Mouse (Mus musculus) layer of hippocampus, adult 9-10 months (tissue): ENCODE data around the gene Ugt2b1.
"Not testable (repeated sequence)": the region's sequence is repeated elsewhere in the genome, so short reads cannot be mapped to it uniquely, and the experiment has no call there.

Source experiments
- DNase-seq: peaks from one replicate; pipeline ENCODE4 v3.0.0; 2022; ENCODE audit warnings: low spot score

The Ugt2b1 gene

DNA sequence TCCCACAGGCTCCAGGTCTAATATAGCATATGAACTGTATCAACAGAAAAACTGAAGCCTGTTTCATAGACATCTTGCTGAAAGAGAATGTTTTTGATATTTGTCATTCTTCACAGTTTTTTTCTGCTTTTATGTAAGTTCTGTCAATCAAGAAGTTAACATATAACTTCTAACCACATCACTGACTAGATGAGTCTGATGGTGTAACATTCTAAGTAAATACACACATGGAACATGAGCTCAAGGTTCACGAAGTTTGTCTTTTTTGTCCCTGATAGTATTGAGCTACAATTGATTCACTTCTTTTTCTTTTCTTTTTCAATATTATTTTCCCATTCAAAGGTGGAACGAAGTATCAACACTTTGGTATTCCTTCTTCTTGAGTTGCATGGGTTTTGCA, at the start of gene Ugt2b1:
TSS of gene Ugt2b1 (minus strand) at position 105 of the 400 bp plus-strand sequence.
- DNase-seq = no peak

DNA sequence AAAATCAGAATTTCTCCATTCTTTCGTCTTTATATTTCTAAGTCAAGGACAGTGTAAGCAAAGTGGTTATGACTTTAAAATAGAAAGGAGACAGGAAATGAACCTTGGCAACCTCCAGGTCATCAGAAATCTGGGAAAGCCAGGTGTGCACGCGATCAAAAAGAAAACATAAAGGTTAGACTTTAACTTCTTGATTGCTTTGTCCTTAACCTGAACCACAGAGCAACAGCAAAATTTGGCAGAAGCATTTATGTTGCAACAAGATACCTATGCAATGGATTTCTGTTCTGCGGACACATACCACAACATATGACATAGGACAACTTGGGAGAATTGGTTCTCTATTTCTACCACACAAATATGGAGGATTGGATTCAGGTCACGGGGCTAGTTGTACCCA, 40.9 kb upstream of the Ugt2b1 start:
- not testable (repeated sequence) for DNase-seq

DNA sequence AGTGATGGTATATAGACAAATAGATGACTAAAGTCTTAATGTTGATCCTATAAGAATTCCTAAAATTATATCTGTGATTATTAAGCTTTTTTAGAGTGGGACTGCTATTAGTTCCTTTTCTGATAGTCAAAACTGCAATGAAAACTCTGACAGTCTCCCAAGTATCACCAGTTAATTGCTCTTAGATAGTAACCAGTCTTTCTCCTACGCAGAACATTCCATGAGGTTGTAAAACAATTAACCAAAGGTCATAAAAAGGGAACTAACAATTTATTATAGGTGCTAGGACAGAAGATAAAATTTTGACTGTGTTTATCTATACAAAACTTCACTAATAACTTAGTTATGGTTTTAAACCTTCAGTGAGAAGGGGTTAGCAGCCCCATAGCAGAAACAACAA, 36.5 kb upstream of the Ugt2b1 start:
- DNase-seq = not testable (repeated sequence)

DNA sequence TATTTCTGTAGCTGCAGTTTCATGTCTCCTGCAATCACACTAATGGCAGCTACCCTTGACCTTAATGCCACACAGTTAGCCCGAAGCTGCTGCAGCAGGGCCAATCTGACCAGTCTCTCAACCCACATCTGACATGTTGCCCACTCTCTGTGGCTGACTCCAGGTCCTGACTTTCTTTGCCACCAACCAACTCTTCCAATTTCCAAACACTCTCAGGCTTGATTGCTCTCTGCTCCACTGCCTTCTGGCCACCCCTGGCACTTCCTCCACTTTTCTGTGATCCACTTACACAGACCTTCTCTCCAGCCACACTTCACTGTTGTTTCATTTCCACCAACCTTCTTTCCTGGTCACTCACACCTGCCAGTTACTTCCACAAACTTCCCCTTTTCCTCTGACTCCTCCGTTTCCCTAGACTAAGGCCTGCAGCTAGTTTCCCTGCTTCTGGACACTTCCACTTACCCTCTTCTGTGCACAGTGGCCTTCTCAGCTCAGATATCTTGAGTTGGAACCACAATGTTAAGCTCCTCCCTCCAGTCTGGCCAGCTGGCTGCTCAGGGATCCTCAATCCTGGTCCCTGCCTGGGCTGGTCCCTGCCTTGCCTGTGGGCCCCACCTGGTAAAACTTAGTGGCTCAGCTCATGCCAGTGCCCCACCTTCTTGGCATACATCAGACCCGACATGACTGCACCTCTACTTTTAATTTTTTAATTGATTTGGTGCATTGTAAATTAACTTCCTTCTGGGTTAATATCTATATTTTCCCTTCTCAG, 35.4 kb upstream of the Ugt2b1 start:
- DNase-seq = no peak

DNA sequence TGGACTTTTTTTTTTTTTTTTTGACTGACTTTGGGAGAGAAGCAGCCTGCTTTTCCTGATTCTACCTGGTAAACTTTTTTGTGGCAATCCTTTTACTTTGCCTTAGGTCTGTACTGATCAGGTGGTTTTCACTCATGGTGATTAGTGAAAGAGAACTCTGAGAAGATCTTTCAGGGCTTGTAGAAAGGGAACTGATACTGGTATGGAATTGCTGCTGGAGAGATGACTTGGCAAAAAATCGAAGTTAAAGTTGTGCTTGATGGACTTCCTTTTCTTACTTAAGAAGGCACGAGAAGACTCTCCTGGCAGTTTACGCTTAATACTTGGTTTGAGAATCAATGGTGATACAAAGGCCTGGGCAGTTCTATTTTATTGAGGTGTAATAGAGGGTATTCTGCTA, 34.2 kb upstream of the Ugt2b1 start:
- no peak for DNase-seq

DNA sequence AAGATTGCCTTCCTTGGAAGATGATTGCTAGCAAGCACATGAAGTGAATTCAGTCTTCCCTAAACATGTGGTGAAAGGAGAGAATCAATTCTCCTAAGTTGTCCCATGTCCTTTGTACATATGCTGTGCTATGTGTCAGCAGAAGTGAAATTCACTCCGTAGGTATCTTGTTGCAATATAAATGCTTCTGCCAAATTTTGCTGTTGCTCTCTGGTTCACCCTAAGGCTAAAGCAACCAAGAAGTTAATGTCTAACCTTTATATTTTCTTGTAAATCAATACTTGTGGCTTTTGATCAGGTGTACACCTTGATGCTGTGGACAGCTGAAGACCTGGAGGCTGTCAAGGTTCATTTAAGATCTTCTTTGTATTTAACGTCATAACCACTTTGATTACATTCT, 15.8 kb upstream of the Ugt2b1 start:
- no peak for DNase-seq

DNA sequence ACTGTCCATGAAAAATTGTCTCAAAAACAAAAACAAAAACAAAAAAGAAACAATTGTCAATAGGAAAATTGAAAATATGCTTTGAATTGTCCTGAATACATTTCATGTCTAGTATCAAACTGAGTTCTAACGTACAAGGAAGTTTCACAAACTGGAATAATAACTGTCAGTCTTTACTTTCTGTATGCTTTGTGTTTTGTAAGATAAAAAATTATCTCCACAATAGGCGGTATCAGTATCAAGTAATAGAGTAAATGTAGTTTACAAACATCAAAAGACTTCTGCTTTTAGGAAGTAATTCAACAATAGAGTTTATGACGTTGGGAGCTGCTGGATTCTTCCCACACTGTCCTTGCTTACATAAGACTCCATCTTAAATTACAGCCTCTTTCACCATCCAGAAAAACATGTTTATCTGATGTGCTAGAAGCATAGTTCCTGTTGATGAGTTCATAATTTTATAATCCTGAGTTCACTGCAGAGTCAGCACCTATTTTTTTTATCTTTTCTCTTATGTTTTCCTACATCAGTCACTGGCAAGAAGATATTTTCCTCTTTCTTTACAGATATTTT, 5.6 kb downstream of the Ugt2b1 start:
- DNase-seq = no peak

DNA sequence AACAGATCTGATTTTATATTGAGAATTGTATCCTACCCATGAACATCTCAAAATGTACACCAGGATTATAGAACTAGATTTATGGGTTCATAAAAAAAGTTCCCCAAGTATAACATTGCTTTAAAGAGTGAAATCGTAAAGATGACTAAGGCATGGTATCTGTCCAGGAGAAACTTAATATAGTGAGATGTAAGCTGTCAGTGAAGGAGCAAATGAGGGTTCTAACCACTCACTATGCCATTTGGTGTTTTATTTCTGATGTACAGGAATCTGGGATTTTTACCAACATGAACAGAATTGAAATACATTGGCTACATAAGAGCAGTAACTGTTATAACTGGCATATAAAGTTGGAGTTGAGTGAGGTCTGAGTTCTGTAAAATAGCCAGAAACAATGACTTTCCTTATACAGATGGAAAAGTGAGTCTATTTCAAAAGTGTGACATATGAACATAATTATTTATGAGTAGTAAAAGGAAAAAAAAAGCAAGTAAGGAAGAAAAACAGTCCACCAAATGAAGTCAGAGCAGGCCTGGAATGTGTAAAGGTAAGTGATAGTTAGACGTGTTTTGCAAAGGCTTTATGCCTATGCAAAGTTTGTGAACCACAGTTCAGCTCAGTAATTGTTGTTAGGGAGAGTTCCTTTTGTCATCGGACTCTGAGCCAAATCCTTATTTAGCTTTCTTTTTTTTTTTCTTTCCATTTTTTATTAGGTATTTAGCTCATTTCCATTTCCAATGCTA, 14.8 kb downstream of the Ugt2b1 start:
- no peak for DNase-seq

DNA sequence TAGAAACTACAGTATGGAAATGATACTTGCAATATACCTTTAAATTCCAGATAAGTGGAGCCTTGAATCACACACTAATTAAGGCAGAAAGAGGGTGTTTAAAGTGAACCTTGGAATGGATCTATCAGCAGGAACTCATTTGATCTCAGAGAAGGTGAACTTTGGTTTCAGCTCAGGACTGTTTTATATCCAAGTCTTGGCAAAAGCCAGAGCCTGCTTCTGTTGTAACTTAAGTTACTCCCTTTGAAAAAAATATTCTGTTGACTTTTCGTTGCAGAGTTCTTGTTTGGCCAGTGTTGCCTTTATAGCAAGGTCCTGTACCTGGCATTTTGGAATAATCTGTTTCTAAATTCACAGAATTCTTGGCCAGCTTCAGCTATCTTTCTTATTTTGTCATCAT, 15.6 kb downstream of the Ugt2b1 start:
- DNase-seq = no peak

DNA sequence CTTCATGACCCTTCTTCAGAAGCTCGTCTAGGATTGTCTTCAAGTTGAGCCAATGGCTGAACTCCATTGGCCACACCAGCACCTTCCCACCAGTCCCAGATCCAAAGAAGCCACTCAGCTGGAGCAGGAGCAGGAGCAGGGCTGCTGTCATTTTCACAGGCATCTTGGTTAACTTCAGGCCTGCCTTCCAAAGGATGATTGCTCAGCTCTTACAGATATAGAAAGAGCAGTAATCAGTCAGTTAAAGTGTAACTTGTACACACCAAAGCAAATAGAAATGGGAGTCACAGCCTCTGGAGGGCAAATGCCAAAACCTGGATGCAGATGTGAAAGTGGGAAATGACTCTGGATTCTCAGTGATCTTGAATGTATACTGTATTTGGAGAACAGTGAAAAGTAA, 19.6 kb downstream of the Ugt2b1 start, which contains the start of gene Ugt2b34:
TSS of gene Ugt2b34 (minus strand) at position 180 of the 400 bp plus-strand sequence.
- no peak for DNase-seq

DNA sequence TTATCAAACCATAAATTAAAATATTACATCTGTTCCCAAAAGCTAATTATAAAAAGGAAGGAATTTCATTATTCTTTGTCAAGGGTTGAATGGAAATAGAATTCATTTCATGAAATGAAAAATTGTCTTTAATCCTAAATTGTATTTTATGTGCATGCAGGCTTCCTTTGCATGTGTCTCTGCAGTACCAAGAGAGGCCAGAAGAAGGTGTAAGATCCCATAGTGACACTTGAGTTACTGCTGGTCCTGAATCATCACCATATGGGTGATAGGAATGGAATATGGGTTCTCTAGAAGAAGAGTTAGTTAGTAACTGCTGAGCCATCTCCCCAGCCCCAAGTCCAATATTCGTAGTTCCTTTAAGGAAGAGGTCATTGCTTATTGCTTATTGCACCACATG, 36.4 kb downstream of the Ugt2b1 start:
- no peak for DNase-seq

DNA sequence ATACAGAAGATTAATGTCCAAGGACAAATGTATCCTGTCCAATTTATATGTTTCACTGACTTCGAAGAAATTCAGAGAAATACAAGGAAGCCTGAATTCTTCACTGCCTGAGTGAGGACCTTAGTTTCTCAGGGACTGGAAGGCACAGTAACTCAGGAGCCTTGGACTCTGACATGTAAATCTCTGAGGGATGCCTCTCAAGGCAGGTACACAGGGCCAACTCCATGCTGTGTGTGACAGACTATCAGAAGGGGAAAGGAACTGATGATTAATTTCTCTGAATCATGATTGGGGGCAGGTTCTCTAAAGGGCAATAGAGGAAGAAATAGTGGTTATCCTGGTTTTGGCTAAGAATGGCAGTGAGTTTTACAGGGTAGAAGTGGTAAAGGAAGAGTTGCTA, 37.9 kb downstream of the Ugt2b1 start:
- DNase-seq = no peak

DNA sequence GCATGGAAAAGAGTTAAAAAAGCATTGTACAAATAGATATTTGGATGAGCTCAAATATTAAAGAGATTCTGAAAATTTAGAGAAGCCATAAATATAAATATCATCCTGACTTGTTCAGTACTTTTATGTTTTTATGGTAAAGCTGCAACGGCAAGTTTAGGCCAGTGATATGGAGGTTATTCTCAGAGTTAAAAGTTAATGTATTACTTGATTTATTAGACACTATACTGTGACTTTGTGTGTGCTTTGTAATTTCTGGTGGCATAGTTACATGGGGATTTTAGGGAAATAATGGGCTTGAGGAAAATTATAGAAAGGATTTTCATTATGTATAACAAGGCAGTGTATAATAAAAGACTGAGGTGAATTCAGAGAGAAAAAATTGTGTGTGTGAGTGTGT, 39.2 kb downstream of the Ugt2b1 start:
- DNase-seq = no peak

DNA sequence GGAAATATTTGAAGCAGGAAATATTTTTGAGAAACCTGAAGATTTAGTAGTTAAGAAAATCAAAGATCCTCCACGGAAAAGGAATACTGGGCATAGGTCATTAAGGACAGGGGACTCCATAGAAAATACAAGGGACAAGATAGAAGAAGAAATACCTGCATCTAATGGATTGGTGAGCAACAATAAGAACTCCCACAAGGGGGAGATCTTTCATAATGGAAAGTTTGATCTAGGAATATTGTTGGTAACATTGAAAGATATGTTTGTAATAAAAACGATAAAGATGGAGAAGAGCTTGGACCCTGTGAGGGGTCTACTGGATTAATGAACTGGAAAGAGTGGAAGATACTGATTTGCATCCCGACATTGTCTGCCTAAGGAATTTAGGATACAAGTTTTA, 39.7 kb downstream of the Ugt2b1 start:
- DNase-seq = peak; percentile 8

DNA sequence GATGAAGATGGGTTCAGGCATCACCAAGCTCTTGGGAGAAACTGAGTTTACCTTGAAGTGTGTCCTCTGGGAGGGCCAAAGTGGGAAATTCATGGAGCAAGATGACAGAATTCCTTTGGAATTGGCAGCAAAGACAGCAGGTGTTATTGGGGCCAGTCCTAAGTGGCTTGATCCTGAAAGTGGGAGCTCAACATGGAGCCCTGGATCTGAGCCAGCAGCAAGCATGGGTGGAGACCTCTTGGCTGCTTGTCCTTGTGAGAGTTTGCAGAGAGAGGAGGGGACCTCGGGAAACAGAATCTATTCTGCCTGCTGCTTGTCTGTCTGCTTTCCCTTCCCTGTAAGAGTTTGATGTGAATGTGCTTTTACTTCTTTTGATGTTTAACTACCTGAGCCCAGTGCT, 54.5 kb downstream of the Ugt2b1 start:
- DNase-seq = no peak
